Mouse (Mus musculus) CD8-positive naive resting alpha-beta T cell, adult 2 months (primary cell): Measurements from ENCODE around the gene Il1a.

Experiments
- DNase-seq, 2 experiments: peaks; one replicate each; pipeline ENCODE4 v3.0.0; 2022; ENCODE audit warnings: low read depth in 2 of 2, low spot score in 2 of 2

Il1a gene

GRCm38 (mm10) chr2:129309836-129310235 is at the start of gene Il1a:
Il1a (minus strand) TSS chr2:129309972.
- no peak for DNase-seq

- no peak for DNase-seq
Measured at GRCm38 (mm10) chr2:129338138-129338621, 28.4 kb upstream of the Il1a start.

DNA sequence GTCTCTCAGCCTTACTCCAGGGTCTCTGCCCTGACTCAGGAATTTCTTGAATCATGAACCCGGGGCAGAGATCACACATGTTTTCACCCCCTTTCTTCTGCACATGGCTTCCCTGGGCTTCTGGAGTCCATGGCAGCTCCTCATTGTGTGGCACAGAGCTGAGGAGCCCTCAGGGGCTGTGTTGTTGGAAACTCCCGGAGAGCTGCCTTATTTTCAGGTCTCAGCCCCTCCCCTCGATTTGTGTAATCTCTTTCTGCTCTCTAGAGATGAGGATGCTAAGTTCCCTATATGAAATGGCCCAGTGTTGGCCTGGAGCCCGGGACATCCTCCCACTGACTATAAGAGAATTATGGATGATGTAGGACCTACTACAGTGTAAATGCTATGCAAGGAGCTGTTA is 23.7 kb upstream of the Il1a start:
- no peak for DNase-seq

DNA sequence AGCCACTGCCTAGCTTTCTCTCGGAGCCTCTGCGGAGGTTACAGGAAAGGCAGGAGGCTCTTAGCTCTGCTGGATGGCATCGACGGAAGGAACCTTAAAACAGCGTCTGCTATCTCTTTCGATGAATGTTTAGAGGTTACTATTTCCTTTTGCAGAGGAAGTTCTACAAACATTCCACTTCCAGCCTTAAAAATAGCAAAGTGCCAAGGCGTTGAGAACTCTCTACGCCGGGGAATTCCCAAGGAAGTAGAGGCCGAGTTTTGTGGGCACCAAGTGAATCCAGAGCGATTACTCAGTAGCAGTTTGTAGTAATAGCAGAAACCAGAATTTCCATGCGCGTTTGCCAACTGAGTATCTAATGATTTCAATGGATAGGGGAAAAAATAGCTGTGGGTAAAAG is 20.8 kb upstream of the Il1a start:
- no peak for DNase-seq

GRCm38 (mm10) chr2:129330024-129330423 is 20.3 kb upstream of the Il1a start:
- no peak for DNase-seq

- DNase-seq, result no peak
Measured at GRCm38 (mm10) chr2:129328238-129328637, 18.5 kb upstream of the Il1a start.

GRCm38 (mm10) chr2:129324216-129324615 is 14.4 kb upstream of the Il1a start:
- no peak for DNase-seq

- no peak for DNase-seq
Measured at GRCm38 (mm10) chr2:129322117-129322635, 12.4 kb upstream of the Il1a start.

DNA sequence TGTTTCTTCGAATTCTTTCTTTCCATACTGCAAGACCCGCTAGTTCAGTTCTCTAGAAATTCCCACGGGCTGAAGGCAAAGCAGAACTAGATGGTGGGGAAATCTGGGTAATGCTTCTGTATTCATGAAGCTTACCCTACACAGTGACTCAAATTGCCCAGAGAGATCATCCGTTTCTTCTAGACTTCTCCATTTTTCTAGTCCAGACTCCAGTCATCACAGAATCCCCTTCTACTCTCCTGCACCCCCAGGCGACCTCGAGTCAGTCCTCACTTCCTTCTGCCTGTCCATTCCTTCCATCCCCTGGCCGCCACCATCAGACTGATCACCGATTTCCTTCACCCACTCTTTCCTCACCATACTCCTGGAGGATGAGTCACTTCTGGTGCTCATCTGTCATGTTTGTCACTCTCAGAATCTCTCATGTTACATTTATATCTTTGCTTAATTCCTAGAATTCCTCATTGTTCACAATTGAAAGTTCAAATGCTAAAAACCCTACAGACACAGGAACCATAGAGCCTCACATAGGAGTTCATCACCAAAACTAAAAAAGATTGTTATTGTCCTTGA is 10.3 kb upstream of the Il1a start:
- DNase-seq, result no peak

GRCm38 (mm10) chr2:129315831-129316230 is 6.1 kb upstream of the Il1a start:
- peak in 1 of 2 experiments; percentile 10 for DNase-seq

GRCm38 (mm10) chr2:129314880-129315279 is 5.1 kb upstream of the Il1a start:
- DNase-seq, result no peak

- no peak for DNase-seq
Measured at GRCm38 (mm10) chr2:129313934-129314333, 4.2 kb upstream of the Il1a start.

DNA sequence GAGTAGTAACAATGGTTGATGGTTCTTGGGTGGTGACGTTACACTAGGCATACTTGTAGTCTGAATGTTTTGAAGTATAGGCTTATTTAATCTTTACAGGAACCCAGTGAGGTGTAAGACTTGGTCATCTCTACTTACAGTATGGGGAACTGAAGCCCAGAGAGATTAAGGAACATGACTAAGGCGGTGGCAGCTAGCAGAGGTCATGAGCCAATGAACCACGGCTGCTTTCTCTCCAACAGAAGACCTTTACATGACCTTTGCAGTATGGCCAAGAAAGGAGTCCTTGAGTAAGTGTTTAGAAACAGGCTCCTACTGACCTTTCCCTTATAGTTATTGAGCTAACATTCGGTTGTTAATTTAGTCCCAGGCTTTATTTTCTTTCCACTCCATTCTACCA is 3.8 kb downstream of the Il1a start:
- DNase-seq, result no peak

- DNase-seq, result no peak
Measured at GRCm38 (mm10) chr2:129297589-129297982, 12.2 kb downstream of the Il1a start.

GRCm38 (mm10) chr2:129296671-129297588 is 12.8 kb downstream of the Il1a start, which contains the start of gene Ckap2l:
Ckap2l (minus strand) TSS chr2:129297212.
- peak; percentile 97 to 98 for DNase-seq

DNA sequence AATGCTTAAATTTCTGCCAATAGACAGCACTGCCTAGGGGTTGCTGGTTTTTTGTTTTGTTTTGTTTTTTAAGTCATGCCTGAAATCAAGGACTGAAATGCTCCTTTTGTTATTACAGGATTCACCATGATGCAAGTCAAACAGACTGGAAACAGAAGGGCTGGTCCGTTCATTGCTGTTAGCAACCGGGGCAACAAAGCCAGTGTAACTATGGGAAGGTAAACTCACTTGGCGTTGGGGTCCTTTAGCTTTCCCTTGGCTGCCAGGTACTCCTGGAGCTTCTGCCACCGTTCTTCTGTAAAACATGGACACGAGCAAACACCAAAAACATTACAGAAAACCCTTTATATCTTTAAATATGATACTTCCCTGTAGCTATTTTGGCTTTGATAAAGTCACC is 13.7 kb downstream of the Il1a start:
- DNase-seq, result no peak

GRCm38 (mm10) chr2:129295075-129295474 is 14.7 kb downstream of the Il1a start:
- no peak for DNase-seq

- DNase-seq, result no peak
Measured at GRCm38 (mm10) chr2:129273823-129274222, 35.9 kb downstream of the Il1a start.

DNA sequence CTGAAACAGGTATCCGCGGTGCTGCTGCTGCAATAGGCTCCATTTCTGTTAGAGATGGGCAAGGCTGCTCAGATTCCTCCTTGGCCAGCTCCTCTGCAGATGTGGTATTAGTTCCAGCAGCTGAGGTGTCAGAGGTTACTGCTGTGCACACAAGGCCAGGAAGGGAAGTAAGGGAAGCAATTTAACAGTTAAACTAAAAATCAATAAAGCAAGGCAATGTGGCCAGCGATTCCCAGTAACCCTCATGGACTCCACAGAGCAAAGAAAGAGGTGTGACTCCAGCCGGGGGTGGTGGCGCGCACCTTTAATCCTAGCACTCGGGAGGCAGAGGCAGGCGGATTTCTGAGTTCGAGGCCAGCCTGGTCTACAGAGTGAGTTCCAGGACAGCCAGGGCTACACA is 39.2 kb downstream of the Il1a start:
- DNase-seq, result no peak

- DNase-seq, result no peak
Measured at GRCm38 (mm10) chr2:129269986-129270385, 39.8 kb downstream of the Il1a start.

DNA sequence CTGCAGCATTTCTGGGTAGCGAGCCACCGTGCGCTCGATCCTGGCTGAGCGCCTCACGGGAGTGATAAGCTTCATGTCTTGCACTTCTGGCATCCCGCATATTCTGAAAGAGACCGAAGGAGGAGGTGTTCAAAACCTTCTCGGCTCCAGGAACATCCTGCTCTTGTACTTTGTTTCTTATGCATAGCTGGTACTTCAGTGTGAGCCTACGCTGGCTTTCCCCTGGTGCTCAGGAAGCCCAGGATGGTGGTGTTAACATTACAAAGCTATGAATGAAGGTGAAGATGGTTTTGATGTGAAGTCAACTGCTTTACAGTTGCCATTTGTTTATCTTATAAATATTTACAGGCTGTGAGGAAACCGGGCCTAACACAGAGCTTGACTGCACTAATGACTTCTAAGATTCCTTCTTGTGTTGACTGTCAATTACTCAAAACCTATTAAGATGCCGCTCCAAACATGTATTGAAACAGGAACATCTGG is 40.6 kb downstream of the Il1a start:
- DNase-seq, result no peak

DNA sequence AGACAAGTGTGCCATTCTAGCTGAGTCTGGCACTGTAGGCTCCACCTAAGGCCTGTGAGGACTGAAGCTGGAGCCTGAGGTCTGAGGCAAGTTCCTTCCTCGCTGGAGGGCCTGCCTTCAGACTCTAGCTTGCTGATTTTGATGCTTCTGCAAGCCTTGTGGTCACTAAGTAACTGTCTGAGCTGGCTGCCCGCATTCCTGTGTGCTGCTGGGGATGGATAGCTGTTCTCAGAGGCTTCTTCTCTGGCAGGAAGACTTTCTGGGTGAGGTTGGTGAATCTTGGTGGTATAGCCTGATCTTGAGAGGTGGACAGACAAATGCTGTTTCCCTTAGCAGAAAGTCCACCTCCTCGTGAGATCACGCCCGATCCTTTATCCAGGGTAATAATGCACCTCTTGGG is 42.0 kb downstream of the Il1a start:
- no peak for DNase-seq
